Mouse (Mus musculus) liver, postnatal 0 days (tissue): Measurements from ENCODE around the gene Hivep2. TPM values are rescaled to one million over a fixed set of nuclear protein-coding genes. Genes with fewer than 3 reads are reported as not detected.

Experiments used
- ATAC-seq: fragments of 200-750 bp; cut with Nextera tagmentation; 2 replicates; pipeline ENCODE4 v1.8.0; 2017; ENCODE audit warnings: mild to moderate bottlenecking, moderate library complexity
- DNase-seq: peaks from one replicate; pipeline ENCODE4 v3.0.0-alpha.2; 2016
- H3K27ac ChIP-seq: fragments of 300-500 bp; sonication (generic); 2 replicates; pipeline ENCODE4 v1.5.1; 2014; ENCODE audit warnings: antibody characterized with exemption, moderate library complexity, mild to moderate bottlenecking, low read depth
- H3K27me3 ChIP-seq: fragments of 300-500 bp; sonication (generic); 2 replicates; pipeline ENCODE4 v1.6.1; 2014; ENCODE audit warnings: low read length, control low read depth, mixed read lengths; ENCODE audit not compliant: insufficient read depth
- H3K36me3 ChIP-seq: fragments of 300-500 bp; sonication (generic); replicated peaks from 2 replicates; pipeline ENCODE4 v1.6.1; 2014; ENCODE audit warnings: mild to moderate bottlenecking, control low read depth, low read length, moderate library complexity, mixed read lengths; ENCODE audit not compliant: insufficient read depth
- H3K4me1 ChIP-seq: fragments of 300-500 bp; sonication (generic); 2 replicates; pipeline ENCODE4 v1.6.1; 2014; ENCODE audit warnings: antibody characterized with exemption, mild to moderate bottlenecking, control low read depth; ENCODE audit not compliant: insufficient read depth
- H3K4me2 ChIP-seq: fragments of 300-500 bp; sonication (generic); 2 replicates; pipeline ENCODE4 v1.6.1; 2014; ENCODE audit warnings: low read depth, mild to moderate bottlenecking, low read length, moderate library complexity, mixed read lengths
- H3K4me3 ChIP-seq: fragments of 300-500 bp; sonication (generic); 2 replicates; pipeline ENCODE4 v1.5.1; 2014; ENCODE audit warnings: low read depth, low read length
- H3K9ac ChIP-seq: fragments of 300-500 bp; sonication (generic); replicated peaks from 2 replicates; pipeline ENCODE4 v1.6.1; 2014; ENCODE audit warnings: mild to moderate bottlenecking, moderate library complexity
- H3K9me3 ChIP-seq: fragments of 300-500 bp; sonication (generic); 2 replicates; pipeline ENCODE4 v1.6.1; 2016; ENCODE audit warnings: mild to moderate bottlenecking, control low read depth, low read length, mixed read lengths
- CTCF ChIP-seq: sonication (generic); IDR thresholded peaks from 2 replicates; pipeline ENCODE4 v1.5.1; 2016; ENCODE audit warnings: antibody characterized with exemption, low read depth
- EP300 ChIP-seq: IDR thresholded peaks from 2 replicates; pipeline ENCODE4 v1.6.1; 2016; ENCODE audit warnings: antibody characterized with exemption, low read depth, mild to moderate bottlenecking
- WGBS: fragments of 180-500 bp; shearing (Covaris S2); extraction: QIAGEN DNeasy Blood & Tissue Kit; methylation state at CpG from one replicate; pipeline ENCODE4 v1.1.7; 2014; ENCODE audit not compliant: insufficient replicate concordance; 5-methylcytosine and 5-hydroxymethylcytosine counted together
- polyA plus RNA-seq: library from polyadenylated mRNA; unstranded; fragments of >200 nt; fragmentation: Nextera tagmentation; extraction: Ambion mirVana; gene quantifications from 2 replicates; pipeline ENCODE4 v1.2.1, GENCODE M21; 2015

The Hivep2 gene
- polyA plus RNA-seq, 1 experiment from 2014 or later, result 0.82 TPM

- DNase-seq (no peak), ATAC-seq (no peak)
- H3K4me1 ChIP-seq, result no peaks in the 10 kb centered on the region
- WGBS, result 55% methylated on average over 3 of the region's 3 CpGs
- H3K9me3 ChIP-seq, result no peaks in the 10 kb centered on the region
- H3K27me3 ChIP-seq, result no peaks in the 10 kb centered on the region
- H3K4me2 ChIP-seq, result no peak overlapping the region
- no peaks in the 10 kb centered on the region for H3K36me3 ChIP-seq
- no peak overlapping the region for H3K27ac ChIP-seq
- TF ChIP-seq EP300 (no peak), CTCF (no peak)
- no peak overlapping the region for H3K4me3 ChIP-seq
- no peak overlapping the region for H3K9ac ChIP-seq
Observed at GRCm38 (mm10) chr10:14082275-14082674, 116.4 kb downstream of the Hivep2 start.

GRCm38 (mm10) chr10:14085241-14085659 lies 119.4 kb downstream of the Hivep2 start:
- no peaks in the 10 kb centered on the region for H3K9me3 ChIP-seq
- peak overlapping the region; percentile 35; the same call in 1 of the 2 replicates for H3K27ac ChIP-seq
- no peaks in the 10 kb centered on the region for H3K27me3 ChIP-seq
- no peak overlapping the region for H3K9ac ChIP-seq
- peak overlapping the region; percentile 56; the same call in 1 of the 2 replicates for H3K4me2 ChIP-seq
- no peaks in the 10 kb centered on the region for H3K4me1 ChIP-seq
- no peak for DNase-seq
- ATAC-seq, result no peak
- no peaks in the 10 kb centered on the region for H3K36me3 ChIP-seq
- TF ChIP-seq CTCF (no peak), EP300 (no peak)
- H3K4me3 ChIP-seq, result no peak overlapping the region; the same call in 1 of the 2 replicates
- 76% methylated on average over 12 of the region's 12 CpGs for WGBS

- Histone ChIP-seq H3K9ac (no peak overlapping the region), H3K27ac (peak overlapping the region; percentile 68), H3K36me3 (no peaks in the 10 kb centered on the region), H3K4me3 (peak overlapping the region; percentile 33), H3K4me2 (peak overlapping the region; percentile 56), H3K4me1 (no peaks in the 10 kb centered on the region), H3K27me3 (no peaks in the 10 kb centered on the region), H3K9me3 (no peaks in the 10 kb centered on the region)
- no peak for DNase-seq
- TF ChIP-seq CTCF (no peak), EP300 (peak; percentile 31; the same call in 1 of the 2 replicates)
- 19% methylated on average over 10 of the region's 10 CpGs for WGBS
- peak; percentile 63 for ATAC-seq
Observed at GRCm38 (mm10) chr10:14085882-14086515, 120.1 kb downstream of the Hivep2 start.

- TF ChIP-seq EP300 (no peak), CTCF (no peak)
- DNase-seq, result no peak
Observed at GRCm38 (mm10) chr10:14087316-14087715, 121.4 kb downstream of the Hivep2 start.

GRCm38 (mm10) chr10:14089488-14089887 lies 123.6 kb downstream of the Hivep2 start:
- DNase-seq, result peak; percentile 23
- 69% methylated on average over 9 of the region's 9 CpGs for WGBS
- H3K9me3 ChIP-seq, result no peaks in the 10 kb centered on the region

More at GRCm38 (mm10) chr10:14087316-14087715, 121.4 kb downstream of the Hivep2 start:
- ATAC-seq, result no peak
- H3K36me3 ChIP-seq, result no peaks in the 10 kb centered on the region
- H3K27me3 ChIP-seq, result no peaks in the 10 kb centered on the region
- H3K4me1 ChIP-seq, result no peaks in the 10 kb centered on the region
- H3K4me2 ChIP-seq, result no peak overlapping the region
- H3K9ac ChIP-seq, result no peak overlapping the region
- H3K4me3 ChIP-seq, result no peak overlapping the region
- 65% methylated on average over 7 of the region's 7 CpGs for WGBS
- no peaks in the 10 kb centered on the region for H3K9me3 ChIP-seq
- H3K27ac ChIP-seq, result no peak overlapping the region

GRCm38 (mm10) chr10:14094033-14094432 lies 128.2 kb downstream of the Hivep2 start:
- H3K4me1 ChIP-seq, result no peaks in the 10 kb centered on the region
- 73% methylated on average over 4 of the region's 4 CpGs for WGBS

More at GRCm38 (mm10) chr10:14089488-14089887, 123.6 kb downstream of the Hivep2 start:
- no peaks in the 10 kb centered on the region for H3K27me3 ChIP-seq
- H3K9ac ChIP-seq, result no peak overlapping the region
- H3K4me3 ChIP-seq, result no peak overlapping the region
- H3K27ac ChIP-seq, result no peak overlapping the region
- ATAC-seq, result no peak
- H3K4me1 ChIP-seq, result no peaks in the 10 kb centered on the region
- no peak for TF ChIP-seq EP300
- peak; percentile 63 for TF ChIP-seq CTCF
- H3K36me3 ChIP-seq, result no peaks in the 10 kb centered on the region
- H3K4me2 ChIP-seq, result no peak overlapping the region

More at GRCm38 (mm10) chr10:14094033-14094432, 128.2 kb downstream of the Hivep2 start:
- Histone ChIP-seq H3K27ac (no peak overlapping the region), H3K4me3 (no peak overlapping the region), H3K9ac (no peak overlapping the region), H3K9me3 (no peaks in the 10 kb centered on the region), H3K36me3 (no peaks in the 10 kb centered on the region), H3K4me2 (no peak overlapping the region), H3K27me3 (no peaks in the 10 kb centered on the region)
- ATAC-seq (no peak), DNase-seq (no peak)
- TF ChIP-seq EP300, result no peak
- no peak for TF ChIP-seq CTCF
